11 mouse cellular contexts compared by ENCODE assay signal in genomic region chr1:158547592-158548211, GRCm38 (mm10).
DNase-seq lines count a peak whose midpoint lies in the region; ATAC-seq and TF ChIP-seq lines count a peak whose summit lies in the region.
"Had no signal": no experiment of that assay in that cellular context is flagged by ENCODE, and none has a peak within 500 bp of the region (broad histone marks: within the 10 kb centered on the region; RNA-seq: fewer than 3 reads in every experiment).

No protein-coding gene starts in this region.

- 18% methylated on average over 3 of the region's 3 CpGs for WGBS in embryonic facial prominence, embryonic 12.5 days
- WGBS in kidney, adult 2 months = 64% methylated on average over 3 of the region's 3 CpGs
- 31% methylated on average over 3 of the region's 3 CpGs for WGBS in heart, embryonic 11.5 days (ENCODE audit: insufficient replicate concordance)
- WGBS in intestine, postnatal 0 days = 47% methylated on average over 3 of the region's 3 CpGs

- peak; percentile 64 to 67 for DNase-seq in frontal cortex, postnatal 14 days (ENCODE audit: low spot score in 2 of 2)
- DNase-seq in layer of hippocampus, postnatal 36 days = peak; percentile 59 to 62
- DNase-seq in right cerebral cortex, adult 18-20 months = peak; percentile 82
- no peak for DNase-seq in spleen, postnatal 10 days (ENCODE audit: low spot score in 2 of 2)
- no peak for DNase-seq in kidney, adult 2 months

- no peaks in the 10 kb centered on the region for H3K9me3 ChIP-seq in embryonic facial prominence, embryonic 12.5 days
- H3K9me3 ChIP-seq in heart, embryonic 11.5 days (replicated peaks; ENCODE audit: control insufficient read depth, low read length) = no peaks in the 10 kb centered on the region
- no peaks in the 10 kb centered on the region for H3K9me3 ChIP-seq in intestine, postnatal 0 days (ENCODE audit: control insufficient read depth)
- H3K9me3 ChIP-seq: heart, embryonic 12.5 days; limb, embryonic 10.5 days had no signal

- H3K4me3 ChIP-seq in embryonic facial prominence, embryonic 12.5 days = no peak overlapping the region
- H3K4me3 ChIP-seq in kidney, adult 2 months (ENCODE audit: insufficient read depth, low read depth, low read length) = no peak overlapping the region
- H3K4me3 ChIP-seq in heart, embryonic 11.5 days (ENCODE audit: low read depth, low read length) = no peak overlapping the region
- H3K4me3 ChIP-seq in intestine, postnatal 0 days (ENCODE audit: low read depth, low read length) = no peak overlapping the region
- H3K4me3 ChIP-seq: heart, embryonic 12.5 days; limb, embryonic 10.5 days had no signal

- no peak overlapping the region for H3K4me2 ChIP-seq in embryonic facial prominence, embryonic 12.5 days (replicated peaks)
- no peak overlapping the region for H3K4me2 ChIP-seq in heart, embryonic 11.5 days
- H3K4me2 ChIP-seq in intestine, postnatal 0 days (replicated peaks; ENCODE audit: low read depth) = no peak overlapping the region
- H3K4me2 ChIP-seq: heart, embryonic 12.5 days had no signal

- no peak for TF ChIP-seq POLR2A in kidney, adult 2 months (IDR thresholded peaks at IDR 0.05; ENCODE audit: low read depth, low read length)

- peaks cover 15% of the 10 kb centered on the region for H3K4me1 ChIP-seq in embryonic facial prominence, embryonic 12.5 days
- no peaks in the 10 kb centered on the region for H3K4me1 ChIP-seq in kidney, adult 2 months (ENCODE audit: control insufficient read depth, insufficient read depth, low read length)
- peaks cover 9% of the 10 kb centered on the region for H3K4me1 ChIP-seq in heart, embryonic 11.5 days (ENCODE audit: control insufficient read depth, insufficient read depth, low read length)
- H3K4me1 ChIP-seq in intestine, postnatal 0 days (replicated peaks; ENCODE audit: control insufficient read depth, insufficient read depth, low read length) = no peaks in the 10 kb centered on the region

- no peaks in the 10 kb centered on the region for H3K36me3 ChIP-seq in embryonic facial prominence, embryonic 12.5 days
- no peaks in the 10 kb centered on the region for H3K36me3 ChIP-seq in kidney, adult 2 months (ENCODE audit: control insufficient read depth, insufficient read depth, low read length)
- no peaks in the 10 kb centered on the region for H3K36me3 ChIP-seq in heart, embryonic 11.5 days (ENCODE audit: control insufficient read depth, insufficient read depth, low read length)
- no peaks in the 10 kb centered on the region for H3K36me3 ChIP-seq in intestine, postnatal 0 days (ENCODE audit: control insufficient read depth, insufficient read depth)
- H3K36me3 ChIP-seq: heart, embryonic 12.5 days; limb, embryonic 10.5 days had no signal

- no peak overlapping the region for H3K9ac ChIP-seq in embryonic facial prominence, embryonic 12.5 days
- no peak overlapping the region for H3K9ac ChIP-seq in heart, embryonic 11.5 days (ENCODE audit: low read depth, low read length)
- no peak overlapping the region for H3K9ac ChIP-seq in intestine, postnatal 0 days (ENCODE audit: low read depth, low read length)
- H3K9ac ChIP-seq: heart, embryonic 12.5 days had no signal

- H3K27ac ChIP-seq in embryonic facial prominence, embryonic 12.5 days = peak overlapping the region; percentile 17; the same call in 1 of the 2 replicates
- no peak overlapping the region for H3K27ac ChIP-seq in kidney, adult 2 months (ENCODE audit: insufficient read depth, low read depth, low read length)
- no peak overlapping the region for H3K27ac ChIP-seq in heart, embryonic 11.5 days (ENCODE audit: low read depth, low read length)
- H3K27ac ChIP-seq in intestine, postnatal 0 days (ENCODE audit: low read depth, low read length) = no peak overlapping the region
- H3K27ac ChIP-seq: limb, embryonic 10.5 days had no signal

- no peak for ATAC-seq in embryonic facial prominence, embryonic 12.5 days (ENCODE audit: insufficient number of reproducible peaks, insufficient read depth, low FRiP score, low TSS enrichment)
- ATAC-seq in heart, embryonic 11.5 days (replicated peaks; ENCODE audit: insufficient number of reproducible peaks, low FRiP score, low TSS enrichment) = no peak
- no peak for ATAC-seq in intestine, postnatal 0 days
- ATAC-seq: Patski had no signal

- H3K27me3 ChIP-seq in embryonic facial prominence, embryonic 12.5 days = no peaks in the 10 kb centered on the region
- no peaks in the 10 kb centered on the region for H3K27me3 ChIP-seq in kidney, adult 2 months (replicated peaks; ENCODE audit: control insufficient read depth, insufficient read depth, low read length)
- H3K27me3 ChIP-seq in heart, embryonic 11.5 days (ENCODE audit: control insufficient read depth, insufficient read depth, low read length) = no peaks in the 10 kb centered on the region
- no peaks in the 10 kb centered on the region for H3K27me3 ChIP-seq in intestine, postnatal 0 days (replicated peaks; ENCODE audit: control insufficient read depth, insufficient read depth, low read length)
- H3K27me3 ChIP-seq: heart, embryonic 12.5 days had no signal

- TF ChIP-seq CTCF in kidney, adult 2 months (conservative IDR thresholded peaks at IDR 0.05; ENCODE audit: insufficient read depth, insufficient read length, low read depth, low read length) = no peak
- no peak for TF ChIP-seq CTCF in intestine, postnatal 0 days (IDR thresholded peaks at IDR 0.05; ENCODE audit: low read depth)

Comparison
In these comparisons a context has a peak if more than half of its experiments do, and no peak if none do; other contexts are left out.
1. DNase-seq: peak in frontal cortex, postnatal 14 days (2 of 2), layer of hippocampus, postnatal 36 days (2 of 2) and right cerebral cortex, adult 18-20 months (single experiment); none in spleen, postnatal 10 days (0 of 2) and kidney, adult 2 months (single experiment).